Mouse (Mus musculus) midbrain, embryonic 12.5 days (tissue): ENCODE results near the gene Tmem204. TPM values are rescaled to one million over a fixed set of nuclear protein-coding genes. Genes with fewer than 3 reads are reported as not detected.

Experiments
- ATAC-seq: fragments of 200-750 bp; cut with Nextera tagmentation; 2 replicates; pipeline ENCODE4 v1.8.0; 2017; ENCODE audit warnings: low read depth, moderate TSS enrichment, moderate library complexity; ENCODE audit not compliant: low FRiP score
- H3K27ac ChIP-seq: fragments of 300-500 bp; sonication (generic); replicated peaks from 2 replicates; pipeline ENCODE4 v1.5.1; 2016; ENCODE audit warnings: mild to moderate bottlenecking
- H3K27me3 ChIP-seq: fragments of 300-500 bp; sonication (generic); 2 replicates; pipeline ENCODE4 v1.6.1; 2016; ENCODE audit warnings: mild to moderate bottlenecking
- H3K36me3 ChIP-seq: fragments of 300-500 bp; sonication (generic); 2 replicates; pipeline ENCODE4 v1.6.1; 2016
- H3K4me1 ChIP-seq: fragments of 300-500 bp; sonication (generic); 2 replicates; pipeline ENCODE4 v1.6.1; 2016
- H3K4me2 ChIP-seq: fragments of 300-500 bp; sonication (generic); replicated peaks from 2 replicates; pipeline ENCODE4 v1.6.1; 2016; ENCODE audit warnings: mild to moderate bottlenecking, moderate library complexity
- H3K4me3 ChIP-seq: fragments of 300-500 bp; sonication (generic); 2 replicates; pipeline ENCODE4 v1.5.1; 2016; ENCODE audit warnings: mild to moderate bottlenecking
- H3K9ac ChIP-seq: fragments of 300-500 bp; sonication (generic); replicated peaks from 2 replicates; pipeline ENCODE4 v1.6.1; 2016; ENCODE audit warnings: mild to moderate bottlenecking, moderate library complexity
- H3K9me3 ChIP-seq: fragments of 300-500 bp; sonication (generic); 2 replicates; pipeline ENCODE4 v1.6.1; 2016; ENCODE audit warnings: mild to moderate bottlenecking
- WGBS: fragments of 180-500 bp; shearing (Covaris S2); methylation state at CpG from one replicate; pipeline ENCODE4 v1.1.7; 2016; 5-methylcytosine and 5-hydroxymethylcytosine counted together
- polyA plus RNA-seq: library from polyadenylated mRNA; unstranded; fragments of >200 nt; fragmentation: Nextera tagmentation; extraction: Ambion mirVana; gene quantifications from 2 replicates; pipeline ENCODE4 v1.2.1, GENCODE M21; 2016

Gene Tmem204
- polyA plus RNA-seq, 1 experiment from 2014 or later, result 10.4 TPM

DNA sequence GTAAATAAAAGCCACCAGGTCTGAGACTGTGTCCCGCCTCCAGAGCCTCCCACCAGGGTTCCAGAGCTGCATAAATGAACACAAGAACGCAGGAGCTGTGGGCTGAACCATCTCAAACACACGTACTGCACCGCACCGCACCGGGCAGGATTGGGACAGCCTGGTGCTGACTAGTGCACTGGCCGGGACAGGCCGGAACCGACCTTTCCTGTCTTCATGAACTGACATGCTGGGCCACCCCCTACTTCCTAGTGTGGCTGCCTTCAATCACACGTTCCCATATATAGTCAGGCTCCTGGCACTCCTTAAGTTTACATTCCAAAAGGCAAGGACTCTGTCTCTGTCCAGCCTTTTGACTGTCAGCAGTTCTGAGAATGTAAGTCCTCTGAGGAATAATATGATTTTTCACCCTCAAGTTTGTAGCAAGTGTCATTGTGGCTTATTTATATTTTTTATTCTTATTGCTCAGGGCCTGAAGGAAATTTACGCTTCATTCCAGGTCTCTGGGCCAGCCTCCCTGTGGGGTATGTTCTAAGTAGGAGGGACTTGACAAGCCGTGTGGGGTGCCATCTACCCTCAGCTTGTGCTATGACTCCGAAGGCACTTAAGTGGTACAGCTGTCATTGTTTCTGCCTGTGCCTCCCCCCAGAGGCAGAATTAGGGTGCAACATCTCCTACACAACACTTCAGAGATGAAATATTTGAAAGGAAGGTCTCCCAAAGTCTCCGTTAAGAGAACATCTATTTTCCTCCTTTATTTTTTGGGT is 1.1 kb downstream of the Tmem204 start:
- no peak for ATAC-seq
- no peak overlapping the region for H3K4me3 ChIP-seq
- WGBS, result 77% methylated on average over 14 of the region's 14 CpGs
- peaks cover 13% of the 10 kb centered on the region for H3K36me3 ChIP-seq
- H3K4me2 ChIP-seq, result no peak overlapping the region
- no peaks in the 10 kb centered on the region for H3K4me1 ChIP-seq
- no peak overlapping the region for H3K9ac ChIP-seq
- H3K9me3 ChIP-seq, result no peaks in the 10 kb centered on the region
- peak overlapping the region; percentile 10; the same call in 1 of the 2 replicates for H3K27ac ChIP-seq
- no peaks in the 10 kb centered on the region for H3K27me3 ChIP-seq

DNA sequence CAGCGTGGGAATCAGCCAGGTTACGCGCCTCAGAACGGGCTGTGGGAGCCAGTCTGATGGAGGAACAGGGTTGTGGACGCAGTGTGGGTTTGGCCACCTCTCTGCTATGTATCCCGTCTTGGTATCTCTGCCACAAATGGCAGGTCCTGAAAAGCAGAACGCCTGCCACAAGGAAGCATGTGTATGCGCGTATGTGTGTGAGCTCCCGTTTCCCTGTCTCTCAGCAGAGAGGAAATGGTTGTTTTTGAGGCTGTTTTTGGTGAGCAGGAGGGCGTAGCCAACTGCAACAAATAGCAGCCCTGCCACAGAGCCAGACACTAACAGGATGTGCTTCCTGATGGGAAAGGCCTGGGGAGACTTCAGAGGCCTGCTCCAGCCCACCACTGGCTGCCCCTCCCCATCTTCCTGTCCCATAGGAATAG is 2.4 kb downstream of the Tmem204 start:
- peak overlapping the region; percentile 18; the same call in 1 of the 2 replicates for H3K4me3 ChIP-seq
- no peak overlapping the region for H3K4me2 ChIP-seq
- no peak overlapping the region for H3K27ac ChIP-seq
- H3K27me3 ChIP-seq, result no peaks in the 10 kb centered on the region
- ATAC-seq, result no peak
- WGBS, result 87% methylated on average over 11 of the region's 11 CpGs
- H3K36me3 ChIP-seq, result peaks cover 13% of the 10 kb centered on the region
- H3K4me1 ChIP-seq, result no peaks in the 10 kb centered on the region
- H3K9ac ChIP-seq, result no peak overlapping the region
- no peaks in the 10 kb centered on the region for H3K9me3 ChIP-seq

DNA sequence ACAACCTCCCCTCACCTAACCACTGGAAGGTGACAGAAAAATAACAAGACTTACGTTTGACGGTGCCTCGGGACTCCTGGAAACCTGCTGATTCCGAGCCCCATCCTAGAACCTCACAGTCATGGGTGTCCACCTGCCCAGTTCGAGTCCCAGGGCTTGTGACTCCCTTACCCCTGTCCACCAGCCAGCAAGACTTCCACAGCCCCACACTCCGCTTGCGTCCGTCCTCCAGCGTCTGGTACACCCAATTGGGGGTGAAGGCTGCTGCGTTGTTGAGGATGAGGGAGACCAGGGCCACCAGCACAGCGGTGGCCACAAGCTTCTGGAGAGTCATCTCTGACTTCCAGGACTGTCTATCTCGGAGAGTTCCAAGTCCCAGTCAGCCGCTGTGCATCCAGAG is 3.2 kb downstream of the Tmem204 start:
- no peak for ATAC-seq
- peaks cover 13% of the 10 kb centered on the region for H3K36me3 ChIP-seq
- H3K27ac ChIP-seq, result no peak overlapping the region
- H3K4me1 ChIP-seq, result no peaks in the 10 kb centered on the region
- H3K4me2 ChIP-seq, result no peak overlapping the region
- 91% methylated on average over 13 of the region's 13 CpGs for WGBS
- no peak overlapping the region; the same call in 1 of the 2 replicates for H3K9ac ChIP-seq
- 0 out of 2 replicates have a peak overlapping the region, but pooled peaks have one; percentile 18 for H3K4me3 ChIP-seq
- no peaks in the 10 kb centered on the region for H3K27me3 ChIP-seq
- H3K9me3 ChIP-seq, result no peaks in the 10 kb centered on the region

DNA sequence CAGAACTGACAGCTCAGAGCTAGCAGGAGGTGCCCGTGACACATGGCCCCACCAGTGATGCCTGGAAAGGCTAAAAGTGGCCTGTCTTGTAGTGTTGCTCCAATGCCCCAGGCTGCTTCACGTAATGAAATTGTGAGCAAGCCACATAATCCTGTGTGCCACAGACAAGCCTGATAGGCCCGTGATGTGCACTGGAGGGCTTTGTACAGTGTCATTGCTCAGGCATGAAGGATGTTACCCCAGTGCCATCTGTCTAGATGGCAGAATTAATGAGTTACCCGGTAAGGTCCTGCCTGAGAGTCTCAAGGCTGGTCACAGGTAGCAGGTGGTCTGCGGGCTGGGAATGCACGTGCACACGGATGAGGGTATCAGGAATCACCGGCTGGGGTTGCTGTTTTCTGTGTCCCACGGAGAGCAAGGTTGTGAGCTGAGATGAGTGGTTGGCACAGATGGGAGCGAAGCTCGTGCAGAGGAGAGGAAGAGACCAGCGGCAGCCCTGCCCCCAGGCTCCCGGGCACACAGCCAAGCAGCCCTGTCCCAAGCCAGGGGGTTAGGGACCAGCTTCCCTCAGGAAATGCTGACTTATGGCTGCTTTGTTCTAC is 5.5 kb downstream of the Tmem204 start:
- no peak for ATAC-seq
- Histone ChIP-seq H3K9me3 (no peaks in the 10 kb centered on the region), H3K4me3 (no peak overlapping the region), H3K4me1 (no peaks in the 10 kb centered on the region), H3K4me2 (no peak overlapping the region), H3K9ac (no peak overlapping the region), H3K36me3 (peaks cover 13% of the 10 kb centered on the region), H3K27me3 (no peaks in the 10 kb centered on the region), H3K27ac (no peak overlapping the region)
- 92% methylated on average over 13 of the region's 13 CpGs for WGBS

DNA sequence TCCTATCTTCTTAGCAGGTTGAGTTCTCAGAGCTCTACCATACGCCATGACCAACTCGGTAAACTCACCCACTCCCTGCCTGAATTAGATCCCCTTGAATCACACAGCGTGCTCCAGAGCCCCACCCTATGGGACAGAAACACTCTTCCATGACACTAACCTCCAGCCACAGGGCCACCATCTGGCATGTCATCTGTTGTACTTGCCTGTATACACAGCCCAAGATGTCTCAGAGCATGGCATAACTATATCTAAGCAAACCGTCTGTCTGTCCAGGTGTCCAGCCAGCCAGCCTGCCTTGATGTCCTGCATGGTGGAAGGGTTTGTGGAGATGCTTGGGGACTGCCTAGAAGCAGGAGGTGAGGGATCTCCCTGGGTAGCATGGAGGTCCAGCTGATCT is 6.5 kb downstream of the Tmem204 start:
- WGBS, result 97% methylated on average over 4 of the region's 4 CpGs
- H3K4me2 ChIP-seq, result no peak overlapping the region
- H3K27ac ChIP-seq, result no peak overlapping the region
- no peaks in the 10 kb centered on the region for H3K27me3 ChIP-seq
- no peaks in the 10 kb centered on the region for H3K9me3 ChIP-seq
- no peaks in the 10 kb centered on the region for H3K4me1 ChIP-seq
- H3K4me3 ChIP-seq, result no peak overlapping the region
- no peak overlapping the region for H3K9ac ChIP-seq
- peaks cover 13% of the 10 kb centered on the region for H3K36me3 ChIP-seq
- no peak for ATAC-seq

DNA sequence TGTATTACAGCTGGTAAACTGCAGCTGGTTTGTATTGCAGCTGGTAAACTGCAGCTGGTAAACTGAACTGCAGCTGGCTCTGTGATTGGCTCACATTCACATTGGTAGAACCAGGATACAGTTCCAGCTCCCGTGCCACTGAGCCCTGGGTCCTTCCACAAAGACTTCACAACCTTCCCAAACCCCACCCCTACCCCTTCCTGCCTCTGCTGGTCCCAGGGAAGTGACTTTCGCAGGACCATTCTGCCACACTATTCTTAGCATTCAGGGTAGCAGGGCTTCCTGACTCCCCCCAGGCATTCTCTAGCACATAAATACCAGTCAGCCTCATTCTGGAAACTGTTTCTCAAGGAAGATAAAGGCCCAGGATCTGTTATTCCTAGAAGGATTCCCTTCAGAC is 14.7 kb downstream of the Tmem204 start:
- Histone ChIP-seq H3K27ac (no peak overlapping the region), H3K9me3 (no peaks in the 10 kb centered on the region), H3K4me2 (no peak overlapping the region), H3K9ac (no peak overlapping the region), H3K36me3 (peaks cover 12% of the 10 kb centered on the region; the same call in 1 of the 2 replicates), H3K27me3 (no peaks in the 10 kb centered on the region), H3K4me3 (no peak overlapping the region), H3K4me1 (no peaks in the 10 kb centered on the region)
- ATAC-seq, result no peak
- WGBS, result 68% methylated on average over 2 of the region's 2 CpGs

DNA sequence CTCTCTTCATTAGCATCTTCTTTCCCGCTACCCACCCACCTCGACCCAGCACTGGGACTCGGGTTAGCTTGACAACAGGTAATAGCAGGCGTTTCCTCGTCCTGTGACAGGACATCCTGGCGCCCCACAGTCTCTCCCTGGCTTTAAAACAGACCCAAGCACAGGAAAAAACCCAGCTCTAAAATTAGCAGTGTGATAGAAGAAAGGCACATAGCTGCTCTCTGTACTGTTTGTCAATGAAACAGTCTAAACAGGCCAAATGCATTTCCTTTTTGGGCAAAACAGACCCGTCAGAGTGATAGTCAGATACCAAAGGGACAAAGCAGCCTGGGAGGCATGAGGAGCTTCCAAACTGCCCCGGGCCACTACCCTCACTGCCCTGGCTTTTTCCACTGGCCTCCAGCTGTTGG is 15.9 kb downstream of the Tmem204 start:
- Histone ChIP-seq H3K4me1 (no peaks in the 10 kb centered on the region), H3K9me3 (no peaks in the 10 kb centered on the region), H3K4me3 (no peak overlapping the region), H3K9ac (0 out of 2 replicates have a peak overlapping the region, but pooled peaks have one; percentile 28), H3K27me3 (no peaks in the 10 kb centered on the region), H3K36me3 (peaks cover 12% of the 10 kb centered on the region; the same call in 1 of the 2 replicates), H3K27ac (no peak overlapping the region), H3K4me2 (no peak overlapping the region)
- ATAC-seq, result no peak
- 78% methylated on average over 8 of the region's 8 CpGs for WGBS

DNA sequence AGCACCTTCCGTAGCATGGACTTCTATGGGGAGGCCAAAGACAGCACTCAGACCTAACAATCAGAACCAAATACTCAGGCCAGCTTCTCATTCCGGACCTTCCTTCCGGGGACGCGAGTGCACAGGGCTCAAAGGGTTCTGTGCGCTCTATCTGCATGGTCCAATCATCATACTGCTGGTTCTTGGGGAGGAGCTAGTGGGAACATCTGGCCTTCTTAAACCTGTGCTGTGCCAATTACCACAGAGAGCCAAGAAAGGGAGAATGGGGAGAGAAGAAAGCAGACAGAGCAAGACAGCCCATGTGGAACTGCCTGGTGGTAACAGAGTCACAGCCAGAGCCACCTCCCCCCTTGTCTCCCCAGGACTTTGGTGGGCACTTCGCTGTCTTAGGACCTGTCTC is 16.8 kb downstream of the Tmem204 start:
- 89% methylated on average over 7 of the region's 7 CpGs for WGBS
- Histone ChIP-seq H3K4me2 (no peak overlapping the region), H3K4me3 (no peak overlapping the region), H3K27me3 (no peaks in the 10 kb centered on the region), H3K9me3 (no peaks in the 10 kb centered on the region), H3K9ac (no peak overlapping the region), H3K4me1 (no peaks in the 10 kb centered on the region), H3K27ac (no peak overlapping the region), H3K36me3 (peaks cover 21% of the 10 kb centered on the region; the same call in 1 of the 2 replicates)
- no peak for ATAC-seq

DNA sequence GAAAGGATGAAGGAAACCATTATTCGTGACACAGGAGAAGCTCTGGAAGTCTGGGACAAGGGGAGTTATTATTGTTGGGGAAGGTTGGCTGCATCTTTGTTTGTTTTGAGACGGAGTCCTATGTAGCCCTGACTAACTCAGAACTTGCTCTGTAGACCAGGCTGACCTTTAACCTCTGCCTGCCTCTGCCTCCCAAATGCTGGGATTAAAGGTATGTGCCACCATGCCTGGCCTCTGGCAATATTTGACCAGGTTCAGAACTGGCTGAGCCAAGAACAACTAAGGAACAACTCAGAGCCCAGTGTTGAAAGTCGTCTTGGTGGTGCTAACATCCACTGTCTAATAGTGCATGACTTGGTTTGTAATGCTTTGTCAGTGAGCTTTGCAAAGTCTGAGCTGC is 18.2 kb downstream of the Tmem204 start:
- no peak for ATAC-seq
- Histone ChIP-seq H3K4me3 (no peak overlapping the region), H3K36me3 (peaks cover 19% of the 10 kb centered on the region; the same call in 1 of the 2 replicates), H3K4me2 (no peak overlapping the region), H3K9me3 (no peaks in the 10 kb centered on the region), H3K9ac (no peak overlapping the region), H3K4me1 (no peaks in the 10 kb centered on the region), H3K27ac (no peak overlapping the region), H3K27me3 (no peaks in the 10 kb centered on the region)
- 92% methylated on average over 3 of the region's 3 CpGs for WGBS

DNA sequence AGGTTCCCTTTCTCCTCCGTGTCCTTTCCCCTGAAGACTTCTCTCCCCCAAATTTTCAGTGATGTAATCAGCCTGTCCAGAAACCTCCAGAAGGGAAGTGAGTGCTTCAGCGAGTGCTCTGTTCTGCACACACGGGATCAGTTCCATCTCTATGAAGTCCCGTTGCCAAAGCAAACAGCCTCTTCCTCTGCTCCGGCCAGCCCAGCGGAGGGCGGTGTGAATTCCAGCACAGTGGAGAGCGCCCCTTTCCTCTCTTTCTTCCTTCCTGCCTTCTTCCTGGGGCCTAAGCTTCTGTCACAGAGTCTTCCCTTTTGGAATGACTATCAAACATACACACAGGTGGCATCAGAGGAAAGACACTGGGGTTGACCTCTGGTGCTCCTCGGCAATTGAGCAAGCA is 19.0 kb downstream of the Tmem204 start:
- Histone ChIP-seq H3K9ac (no peak overlapping the region), H3K4me3 (no peak overlapping the region), H3K4me2 (no peak overlapping the region), H3K9me3 (no peaks in the 10 kb centered on the region), H3K36me3 (peaks cover 26% of the 10 kb centered on the region), H3K4me1 (no peaks in the 10 kb centered on the region), H3K27ac (no peak overlapping the region), H3K27me3 (no peaks in the 10 kb centered on the region)
- no peak for ATAC-seq
- WGBS, result 82% methylated on average over 9 of the region's 9 CpGs

DNA sequence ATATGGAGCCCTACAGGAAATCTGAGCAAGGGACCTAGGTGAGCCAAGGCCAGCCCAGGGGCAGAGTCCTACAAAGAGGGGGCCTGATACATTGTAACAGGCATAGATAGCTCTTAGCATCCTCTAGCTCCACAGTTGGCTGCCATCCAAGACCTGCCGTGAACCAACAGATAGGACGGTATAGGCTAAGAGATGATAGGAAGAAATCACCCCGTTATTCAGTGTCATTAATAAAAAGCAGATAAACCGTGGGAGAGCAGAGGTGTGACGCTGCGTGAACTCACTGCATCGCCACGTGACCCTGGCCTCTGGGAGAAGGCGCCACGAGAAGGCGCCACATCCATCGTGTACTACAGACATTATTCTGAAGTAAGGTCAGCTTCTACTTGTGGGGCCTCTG is 19.5 kb downstream of the Tmem204 start:
- no peak for ATAC-seq
- Histone ChIP-seq H3K9ac (no peak overlapping the region), H3K27me3 (no peaks in the 10 kb centered on the region), H3K9me3 (no peaks in the 10 kb centered on the region), H3K4me2 (no peak overlapping the region), H3K4me1 (no peaks in the 10 kb centered on the region), H3K27ac (no peak overlapping the region), H3K36me3 (peaks cover 31% of the 10 kb centered on the region), H3K4me3 (no peak overlapping the region)
- WGBS, result 89% methylated on average over 12 of the region's 12 CpGs

DNA sequence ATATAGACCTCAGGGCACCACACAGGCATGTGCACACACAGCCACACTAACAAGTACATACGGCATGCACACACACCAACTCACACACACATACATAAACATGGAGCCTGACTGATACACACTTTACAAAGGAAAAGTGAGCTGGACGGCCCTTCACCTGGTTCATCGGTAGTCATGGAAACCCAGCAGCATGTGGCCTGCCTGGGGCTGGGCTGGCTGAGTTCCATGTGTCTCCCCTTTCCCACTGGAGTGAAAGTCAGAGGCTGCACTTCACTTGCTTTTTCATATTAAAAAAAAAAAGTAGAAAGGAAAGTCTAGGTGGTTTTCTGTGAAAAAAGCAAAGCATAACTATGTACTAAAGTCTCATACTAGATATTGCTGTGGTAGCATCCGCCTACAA is 20.1 kb downstream of the Tmem204 start:
- Histone ChIP-seq H3K27me3 (no peaks in the 10 kb centered on the region), H3K4me3 (no peak overlapping the region), H3K4me2 (no peak overlapping the region), H3K9ac (no peak overlapping the region), H3K27ac (no peak overlapping the region), H3K9me3 (no peaks in the 10 kb centered on the region), H3K4me1 (no peaks in the 10 kb centered on the region), H3K36me3 (peaks cover 36% of the 10 kb centered on the region)
- WGBS, result 86% methylated on average over 4 of the region's 4 CpGs
- no peak for ATAC-seq
